Mouse (Mus musculus) megakaryocyte, embryonic 14.5 days (primary cell): Measurements from ENCODE around the gene Olfr826.

ENCODE experiments used
- FLI1 ChIP-seq: IDR thresholded peaks from 2 replicates; pipeline ENCODE4 v1.6.1; 2012; ENCODE audit warnings: low read length, inconsistent platforms, mixed read lengths
- GATA1 ChIP-seq: IDR thresholded peaks from 3 replicates; pipeline ENCODE4 v1.6.1; 2012; ENCODE audit warnings: mixed read lengths, low read length, inconsistent platforms, borderline replicate concordance

- no peak for TF ChIP-seq GATA1
- TF ChIP-seq FLI1, result no peak
These were observed 30.3 kb upstream of the Olfr826 start, which contains the start of gene Olfr827 for GRCm38 (mm10) chr10:130214303-130214702.
